Mouse (Mus musculus) MEL (cell line): Measurements from ENCODE around the gene Arhgap44.

ENCODE experiments used
- BHLHE40 ChIP-seq: IDR thresholded peaks from 2 replicates; pipeline ENCODE4 v1.6.1; 2012; ENCODE audit warnings: low read depth, mild to moderate bottlenecking, inconsistent platforms, low read length, improper control_type of control experiment, borderline replicate concordance
- CTCF ChIP-seq, 3 experiments: IDR thresholded peaks in 2 of 3; conservative IDR thresholded peaks in 1 of 3; 2 replicates each; pipeline ENCODE4 v1.5.1; 2011 to 2012; ENCODE audit warnings: low read length in 3 of 3, low read depth in 2 of 3, mild to moderate bottlenecking in 2 of 3, improper control_type of control experiment in 1 of 3, inconsistent platforms in 1 of 3, mixed read lengths in 1 of 3, moderate library complexity in 1 of 3; ENCODE audit not compliant: control insufficient read depth in 1 of 3, insufficient read depth in 1 of 3, poor library complexity in 1 of 3, severe bottlenecking in 1 of 3
- E2F4 ChIP-seq: IDR thresholded peaks from 2 replicates; pipeline ENCODE4 v1.6.1; 2011; ENCODE audit warnings: low read depth, low read length, improper control_type of control experiment, borderline replicate concordance
- MYB ChIP-seq: IDR thresholded peaks from 2 replicates; pipeline ENCODE4 v1.6.1; 2011; ENCODE audit warnings: mild to moderate bottlenecking, low read depth, low read length, improper control_type of control experiment
- POLR2A ChIP-seq, 2 experiments: IDR thresholded peaks; 2 replicates each; pipeline ENCODE4 v1.6.1; 2011 to 2012; ENCODE audit warnings: low read length in 2 of 2, mild to moderate bottlenecking in 2 of 2, control low read depth in 1 of 2, improper control_type of control experiment in 1 of 2, low read depth in 1 of 2, moderate library complexity in 1 of 2; ENCODE audit not compliant: control insufficient read depth in 1 of 2, insufficient read depth in 1 of 2, poor library complexity in 1 of 2
- TAL1 ChIP-seq: IDR thresholded peaks from 2 replicates; pipeline ENCODE4 v1.6.1; 2012; ENCODE audit warnings: mild to moderate bottlenecking, inconsistent platforms, low read length, moderate library complexity, mixed read lengths
- USF1 ChIP-seq: IDR thresholded peaks from 2 replicates; pipeline ENCODE4 v1.6.1; 2014; ENCODE audit warnings: low read depth, mild to moderate bottlenecking, inconsistent platforms, low read length, improper control_type of control experiment, moderate library complexity

DNA sequence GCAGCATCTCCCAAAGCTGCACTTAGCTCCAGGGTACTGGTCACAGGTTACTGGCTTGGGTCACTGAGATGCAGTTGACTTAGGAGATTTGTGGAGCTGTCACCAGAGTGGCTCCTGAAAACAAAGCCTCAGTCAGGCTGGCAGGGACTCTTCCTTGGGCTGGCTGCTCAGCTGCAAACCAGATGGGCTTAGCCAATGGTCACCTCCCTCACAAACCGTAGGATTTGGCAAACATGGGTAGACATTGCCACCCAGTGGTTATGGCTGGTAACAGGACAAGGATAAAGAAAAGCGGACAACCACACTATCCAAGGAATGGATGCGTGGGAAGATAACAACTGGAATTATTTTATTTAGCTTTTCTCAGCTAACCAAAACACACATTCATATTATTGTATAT, 194.3 kb downstream of the Arhgap44 start:
- TF ChIP-seq CTCF (IDR thresholded peaks at IDR 0.05 in 2 of 3, conservative IDR thresholded peaks at IDR 0.05 in 1 of 3; ENCODE audit: control insufficient read depth in 1 of 3, insufficient read depth in 1 of 3, low read depth in 2 of 3, low read length in 3 of 3, poor library complexity in 1 of 3, severe bottlenecking in 1 of 3) (peak; percentile 49 to 82 (median 68)), USF1 (no peak), POLR2A (IDR thresholded peaks at IDR 0.05; ENCODE audit: control insufficient read depth in 1 of 2, insufficient read depth in 1 of 2, low read depth in 1 of 2, low read length in 2 of 2, poor library complexity in 1 of 2) (no peak), E2F4 (no peak), MYB (no peak), BHLHE40 (no peak), TAL1 (no peak)
